Mouse (Mus musculus) MEL (cell line): ENCODE data around the gene Pld1.

ENCODE experiments used
- CHD2 ChIP-seq: IDR thresholded peaks from 2 replicates; pipeline ENCODE4 v1.6.1; 2011; ENCODE audit warnings: low read length, improper control_type of control experiment
- CTCF ChIP-seq, 3 experiments: IDR thresholded peaks in 2 of 3; conservative IDR thresholded peaks in 1 of 3; 2 replicates each; pipeline ENCODE4 v1.5.1; 2011 to 2012; ENCODE audit warnings: low read length in 3 of 3, low read depth in 2 of 3, mild to moderate bottlenecking in 2 of 3, improper control_type of control experiment in 1 of 3, inconsistent platforms in 1 of 3, mixed read lengths in 1 of 3, moderate library complexity in 1 of 3; ENCODE audit not compliant: control insufficient read depth in 1 of 3, insufficient read depth in 1 of 3, poor library complexity in 1 of 3, severe bottlenecking in 1 of 3
- MAX ChIP-seq: IDR thresholded peaks from 2 replicates; pipeline ENCODE4 v1.6.1; 2011; ENCODE audit warnings: low read length, improper control_type of control experiment
- MXI1 ChIP-seq: IDR thresholded peaks from 2 replicates; pipeline ENCODE4 v1.6.1; 2011; ENCODE audit warnings: mild to moderate bottlenecking, low read depth, low read length, improper control_type of control experiment
- MYC ChIP-seq: IDR thresholded peaks from 2 replicates; pipeline ENCODE4 v1.6.1; 2011; ENCODE audit warnings: low read depth, mild to moderate bottlenecking, low read length, improper control_type of control experiment, moderate library complexity
- NRF1 ChIP-seq: IDR thresholded peaks from 2 replicates; pipeline ENCODE4 v1.6.1; 2014; ENCODE audit warnings: low read depth, mild to moderate bottlenecking, inconsistent platforms, low read length, improper control_type of control experiment, moderate library complexity; ENCODE audit not compliant: poor library complexity, insufficient read depth, severe bottlenecking
- POLR2A ChIP-seq, 2 experiments: IDR thresholded peaks; 2 replicates each; pipeline ENCODE4 v1.6.1; 2011 to 2012; ENCODE audit warnings: low read length in 2 of 2, mild to moderate bottlenecking in 2 of 2, control low read depth in 1 of 2, improper control_type of control experiment in 1 of 2, low read depth in 1 of 2, moderate library complexity in 1 of 2; ENCODE audit not compliant: control insufficient read depth in 1 of 2, insufficient read depth in 1 of 2, poor library complexity in 1 of 2
- RCOR1 ChIP-seq: IDR thresholded peaks from 2 replicates; pipeline ENCODE4 v1.6.1; 2012; ENCODE audit warnings: low read depth, mild to moderate bottlenecking, inconsistent platforms, low read length, improper control_type of control experiment

GRCm38 (mm10) chr3:28093684-28094302, 155.3 kb downstream of the Pld1 start:
- TF ChIP-seq NRF1: no peak
- no peak for TF ChIP-seq RCOR1
- no peak for TF ChIP-seq CTCF (IDR thresholded peaks at IDR 0.05 in 2 of 3, conservative IDR thresholded peaks at IDR 0.05 in 1 of 3; ENCODE audit: control insufficient read depth in 1 of 3, insufficient read depth in 1 of 3, low read depth in 2 of 3, low read length in 3 of 3, poor library complexity in 1 of 3, severe bottlenecking in 1 of 3)
- no peak for TF ChIP-seq POLR2A (IDR thresholded peaks at IDR 0.05; ENCODE audit: control insufficient read depth in 1 of 2, insufficient read depth in 1 of 2, low read depth in 1 of 2, low read length in 2 of 2, poor library complexity in 1 of 2)
- TF ChIP-seq MYC: no peak
- TF ChIP-seq CHD2: no peak
- TF ChIP-seq MXI1: no peak
- TF ChIP-seq MAX: no peak
